Mouse (Mus musculus) G1E (cell line): ENCODE data around the gene Zfp940.

ENCODE experiments used
- CTCF ChIP-seq: IDR thresholded peaks from 2 replicates; pipeline ENCODE4 v1.5.1; 2012; ENCODE audit warnings: low read depth, low read length, inconsistent platforms, mixed read lengths
- GATA1 ChIP-seq: IDR thresholded peaks from 2 replicates; pipeline ENCODE4 v1.6.1; 2012; ENCODE audit warnings: borderline replicate concordance, low read length, inconsistent platforms, mixed read lengths
- TAL1 ChIP-seq: conservative IDR thresholded peaks from 2 replicates; pipeline ENCODE4 v1.6.1; 2012; ENCODE audit warnings: low read depth, low read length, inconsistent platforms, mixed read lengths

DNA sequence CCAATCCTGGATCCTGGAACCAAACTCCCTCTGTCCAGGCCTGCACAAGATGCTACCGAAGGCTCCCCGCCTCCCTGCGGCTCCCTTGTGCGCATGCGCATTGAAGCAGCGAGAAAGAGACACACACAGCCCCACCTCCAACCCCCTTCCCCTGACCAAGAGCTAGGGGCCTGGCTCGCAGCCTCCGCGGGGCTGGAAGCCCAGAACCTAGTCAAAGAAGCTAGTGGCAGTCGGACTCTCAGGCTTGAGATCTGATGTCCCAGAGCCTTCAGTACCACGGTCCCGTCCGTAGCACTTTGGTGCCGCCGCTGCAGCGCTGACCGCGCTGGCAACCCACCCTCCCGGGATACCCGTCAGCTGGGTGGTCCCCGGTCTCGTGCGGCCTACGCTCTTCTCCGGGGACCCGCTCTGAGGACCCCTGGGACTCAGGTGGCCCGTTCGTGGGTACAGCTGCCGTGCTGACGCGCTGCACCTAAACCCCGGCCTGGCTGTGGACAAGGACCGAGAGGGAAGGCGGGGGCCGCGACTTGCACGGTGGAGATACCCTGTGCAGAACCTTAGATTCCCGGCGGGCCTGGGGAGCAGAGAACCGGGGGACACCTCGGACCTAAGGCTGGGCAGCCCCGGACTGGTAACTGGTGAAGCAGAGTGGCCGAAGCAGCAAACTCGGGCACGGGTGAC, 69.5 kb downstream of the Zfp940 start, which contains the start of gene Zfp30:
- TF ChIP-seq GATA1 = no peak
- no peak for TF ChIP-seq CTCF
- no peak for TF ChIP-seq TAL1
